Mouse (Mus musculus) mouse trophoblast stem cell (cell line): ENCODE data around the gene G430095P16Rik.

Source experiments
- in situ Hi-C, 2 experiments: fragments of 300-500 bp; cut with MseI, MboI; formaldehyde crosslinking; loops; 2 replicates in 1 of 2; 3 replicates in 1 of 2; pipeline ENCODE4 v1.15.1; 2025

Gene G430095P16Rik

GRCm38 (mm10) chr8:84702963-84703465 lies 19.8 kb upstream of the G430095P16Rik start:
- in situ Hi-C loops: no loop called here

GRCm38 (mm10) chr8:84703466-84704249 lies 19.1 kb upstream of the G430095P16Rik start:
- in situ Hi-C loops: no loop called here

- in situ Hi-C loops: no loop called here
Measured at GRCm38 (mm10) chr8:84704356-84704755, 18.5 kb upstream of the G430095P16Rik start.

- in situ Hi-C loops: loop anchor here (5.0 kb wide), 1 partner anchor 107 kb away; no protein-coding TSS in a partner anchor
Measured at GRCm38 (mm10) chr8:84704867-84705831, 17.7 kb upstream of the G430095P16Rik start.

GRCm38 (mm10) chr8:84705960-84706359 lies 16.8 kb upstream of the G430095P16Rik start:
- in situ Hi-C loops: loop anchor here (5.0 kb wide), 1 partner anchor 106 kb away; no protein-coding TSS in a partner anchor

GRCm38 (mm10) chr8:84706610-84707266 lies 16.1 kb upstream of the G430095P16Rik start:
- in situ Hi-C loops: loop anchor here (5.0 kb wide), 1 partner anchor 106 kb away; no protein-coding TSS in a partner anchor

- in situ Hi-C loops: loop anchor here (5.0 kb wide), 1 partner anchor 105 kb away; no protein-coding TSS in a partner anchor
Measured at GRCm38 (mm10) chr8:84707267-84707883, 15.4 kb upstream of the G430095P16Rik start.

GRCm38 (mm10) chr8:84708071-84708541 lies 14.7 kb upstream of the G430095P16Rik start:
- in situ Hi-C loops: loop anchor here (5.0 kb wide), 1 partner anchor 104 kb away; no protein-coding TSS in a partner anchor

- in situ Hi-C loops: loop anchor here (5.0 kb wide), 1 partner anchor 103 kb away; no protein-coding TSS in a partner anchor
Measured at GRCm38 (mm10) chr8:84708774-84709475, 13.9 kb upstream of the G430095P16Rik start.

- in situ Hi-C loops: loop anchor here (5.0 kb wide), 1 partner anchor 102 kb away; no protein-coding TSS in a partner anchor
Measured at GRCm38 (mm10) chr8:84709931-84710330, 12.9 kb upstream of the G430095P16Rik start.

GRCm38 (mm10) chr8:84711312-84711711 lies 11.5 kb upstream of the G430095P16Rik start:
- in situ Hi-C loops: no loop called here

GRCm38 (mm10) chr8:84711933-84712758 lies 10.7 kb upstream of the G430095P16Rik start:
- in situ Hi-C loops: no loop called here

GRCm38 (mm10) chr8:84712759-84713120 lies 10.1 kb upstream of the G430095P16Rik start:
- in situ Hi-C loops: no loop called here

GRCm38 (mm10) chr8:84713381-84713780 lies 9.4 kb upstream of the G430095P16Rik start:
- in situ Hi-C loops: no loop called here

- in situ Hi-C loops: no loop called here
Measured at GRCm38 (mm10) chr8:84714161-84714560, 8.6 kb upstream of the G430095P16Rik start.

GRCm38 (mm10) chr8:84715893-84716468 lies 6.8 kb upstream of the G430095P16Rik start:
- in situ Hi-C loops: no loop called here

GRCm38 (mm10) chr8:84716790-84717189 lies 6.0 kb upstream of the G430095P16Rik start:
- in situ Hi-C loops: no loop called here

GRCm38 (mm10) chr8:84718476-84718875 lies 4.3 kb upstream of the G430095P16Rik start:
- in situ Hi-C loops: no loop called here
